ENCODE assay signal across 25 mouse cellular contexts in genomic region chr6:6947650-6948049, GRCm38 (mm10).
"Had no signal": no experiment of that assay in that cellular context is flagged by ENCODE, and none has a peak within 500 bp of the region (broad histone marks: within the 10 kb centered on the region; RNA-seq: fewer than 3 reads in every experiment).

No protein-coding gene starts in this region.

- H3K9me3 ChIP-seq: embryonic facial prominence, embryonic 10.5 days; embryonic facial prominence, embryonic 12.5 days; embryonic facial prominence, embryonic 13.5 days; embryonic facial prominence, embryonic 15.5 days; forebrain, embryonic 10.5 days; forebrain, embryonic 12.5 days; forebrain, embryonic 13.5 days; forebrain, embryonic 15.5 days had no signal

- DNase-seq: cerebellum, adult 9-10 months; cerebellum, adult 9-11 months; cerebellum, postnatal 10 days; cerebellum, postnatal 14 days; cerebellum, postnatal 25 days; cerebellum, postnatal 36 days; embryo, embryonic 11 days; forebrain, postnatal 0 days; gastrocnemius, adult 2 months; gastrocnemius, postnatal 10 days; gastrocnemius, postnatal 14 days; gastrocnemius, postnatal 25 days; gastrocnemius, postnatal 36 days; heart, adult 11 months; heart, adult 18-20 months; heart, adult 2 months had no signal

- H3K4me1 ChIP-seq: embryonic facial prominence, embryonic 10.5 days; embryonic facial prominence, embryonic 12.5 days; embryonic facial prominence, embryonic 13.5 days; embryonic facial prominence, embryonic 15.5 days; forebrain, embryonic 10.5 days; forebrain, embryonic 12.5 days; forebrain, embryonic 13.5 days; forebrain, embryonic 15.5 days had no signal

- H3K27me3 ChIP-seq: embryonic facial prominence, embryonic 12.5 days; embryonic facial prominence, embryonic 13.5 days; embryonic facial prominence, embryonic 15.5 days; forebrain, embryonic 13.5 days; forebrain, embryonic 15.5 days had no signal

- H3K4me3 ChIP-seq: embryonic facial prominence, embryonic 10.5 days; embryonic facial prominence, embryonic 12.5 days; embryonic facial prominence, embryonic 13.5 days; embryonic facial prominence, embryonic 15.5 days; erythroblast, embryonic 14.5 days; forebrain, embryonic 10.5 days; forebrain, embryonic 12.5 days; forebrain, embryonic 13.5 days; forebrain, embryonic 15.5 days; gastrocnemius, adult 2 months; heart, adult 2 months had no signal

- H3K9ac ChIP-seq: embryonic facial prominence, embryonic 12.5 days; embryonic facial prominence, embryonic 13.5 days; embryonic facial prominence, embryonic 15.5 days; forebrain, embryonic 12.5 days; forebrain, embryonic 13.5 days; forebrain, embryonic 15.5 days; forebrain, postnatal 0 days had no signal

- H3K27ac ChIP-seq: embryonic facial prominence, embryonic 10.5 days; embryonic facial prominence, embryonic 12.5 days; embryonic facial prominence, embryonic 13.5 days; embryonic facial prominence, embryonic 15.5 days; forebrain, embryonic 10.5 days; forebrain, embryonic 12.5 days; forebrain, embryonic 13.5 days; forebrain, embryonic 15.5 days; gastrocnemius, adult 2 months; heart, adult 2 months had no signal

- H3K36me3 ChIP-seq: embryonic facial prominence, embryonic 10.5 days; embryonic facial prominence, embryonic 12.5 days; embryonic facial prominence, embryonic 13.5 days; embryonic facial prominence, embryonic 15.5 days; forebrain, embryonic 10.5 days; forebrain, embryonic 12.5 days; forebrain, embryonic 15.5 days had no signal
